ENCODE assay signal across 9 mouse cellular contexts in genomic region chr14:12346865-12347600, GRCm38 (mm10). TPM values are rescaled to one million over a fixed set of nuclear protein-coding genes. Genes with fewer than 3 reads are reported as not detected.
DNase-seq lines count a peak whose midpoint lies in the region; ATAC-seq lines count a peak whose summit lies in the region.
"Had no signal": no experiment of that assay in that cellular context is flagged by ENCODE, and none has a peak within 500 bp of the region (broad histone marks: within the 10 kb centered on the region; RNA-seq: fewer than 3 reads in every experiment).

No protein-coding gene starts in this region.

- H3K4me1 ChIP-seq in heart, embryonic 11.5 days (ENCODE audit: control insufficient read depth, insufficient read depth, low read length) = peaks cover 9% of the 10 kb centered on the region; the same call in 1 of the 2 replicates
- peaks cover 68% of the 10 kb centered on the region for H3K4me1 ChIP-seq in forebrain, embryonic 13.5 days

- ATAC-seq in heart, embryonic 11.5 days (replicated peaks; ENCODE audit: insufficient number of reproducible peaks, low FRiP score, low TSS enrichment) = no peak
- ATAC-seq in forebrain, embryonic 13.5 days = peak; percentile 28; the same call in 1 of the 2 replicates

- no peaks in the 10 kb centered on the region for H3K36me3 ChIP-seq in heart, embryonic 11.5 days (ENCODE audit: control insufficient read depth, insufficient read depth, low read length)
- H3K36me3 ChIP-seq in forebrain, embryonic 13.5 days (ENCODE audit: poor library complexity, severe bottlenecking) = peaks cover 6% of the 10 kb centered on the region; the same call in 1 of the 2 replicates
- no peaks in the 10 kb centered on the region for H3K36me3 ChIP-seq in macrophage (ENCODE audit: inconsistent target)

- H3K79me2 ChIP-seq in macrophage (ENCODE audit: inconsistent target) = no peaks in the 10 kb centered on the region

- no peaks in the 10 kb centered on the region for H3K9me3 ChIP-seq in heart, embryonic 11.5 days (replicated peaks; ENCODE audit: control insufficient read depth, low read length)
- no peaks in the 10 kb centered on the region for H3K9me3 ChIP-seq in forebrain, embryonic 13.5 days (replicated peaks)

- no peak overlapping the region for H3K27ac ChIP-seq in heart, embryonic 11.5 days (ENCODE audit: low read depth, low read length)
- peak overlapping the region; percentile 97 for H3K27ac ChIP-seq in forebrain, embryonic 13.5 days
- H3K27ac ChIP-seq in macrophage = no peak overlapping the region

- no peak overlapping the region for H3K9ac ChIP-seq in heart, embryonic 11.5 days (ENCODE audit: low read depth, low read length)
- peak overlapping the region; percentile 92 for H3K9ac ChIP-seq in forebrain, embryonic 13.5 days

- no peak for DNase-seq in heart, postnatal 36 days
- peak; percentile 25 for DNase-seq in R1 (ENCODE audit: low read depth, low spot score)
- no peak for DNase-seq in thymus, postnatal 14 days
- no peak for DNase-seq in ovary, postnatal 10 days (ENCODE audit: low spot score)
- DNase-seq in cerebellum, postnatal 36 days = no peak
- DNase-seq: adrenal gland, postnatal 14 days had no signal

- intact Hi-C loops in heart, postnatal 36 days (cut with DNase I) = no loop called here

- H3K27me3 ChIP-seq in heart, embryonic 11.5 days (ENCODE audit: control insufficient read depth, insufficient read depth, low read length) = peaks cover 97% of the 10 kb centered on the region
- H3K27me3 ChIP-seq in forebrain, embryonic 13.5 days = peaks cover 96% of the 10 kb centered on the region

- 2% methylated on average over 26 of the region's 26 CpGs for whole genome bisulfite sequencing in heart, embryonic 11.5 days (ENCODE audit: insufficient replicate concordance)
- WGBS in forebrain, embryonic 13.5 days = 1% methylated on average over 26 of the region's 26 CpGs
- WGBS in macrophage (ENCODE audit: missing documents) = 5% methylated on average over 25 of the region's 26 CpGs

- H3K4me2 ChIP-seq in heart, embryonic 11.5 days = peak overlapping the region; percentile 61
- H3K4me2 ChIP-seq in forebrain, embryonic 13.5 days = peak overlapping the region; percentile 60

- peak overlapping the region; percentile 33 for H3K4me3 ChIP-seq in heart, embryonic 11.5 days (ENCODE audit: low read depth, low read length)
- peak overlapping the region; percentile 61 for H3K4me3 ChIP-seq in forebrain, embryonic 13.5 days
- H3K4me3 ChIP-seq in macrophage (ENCODE audit: inconsistent target) = peak overlapping the region; percentile 1; the same call in 1 of the 2 replicates

RNA-seq across cellular contexts. Expression of gene Fezf2, which starts 1.0 kb away (rescaled TPM):
- polyA plus RNA-seq in heart, embryonic 11.5 days (2014; fragmentation: Nextera tagmentation; extraction: Ambion mirVana) = 0.14 TPM in 1 of 2 replicates, not detected in the other
- not detected for total RNA-seq in heart, postnatal 36 days (2021)
- polyA plus RNA-seq in forebrain, embryonic 13.5 days (2015; fragmentation: Nextera tagmentation; extraction: Ambion mirVana) = 56.3 and 65.2 TPM in 2 replicates
- total RNA-seq in macrophage (2018; cell fraction: chromatin; rRNA removed) = not detected
- total RNA-seq in macrophage (2018; cell fraction: cytosol; rRNA removed) = not detected
- not detected for total RNA-seq in macrophage (2018; cell fraction: nucleus; rRNA removed)
- polyA plus RNA-seq in macrophage (2018) = not detected in 3 replicates
- total RNA-seq: adrenal gland, postnatal 14 days had no signal

Comparison
In these comparisons a context has a peak if more than half of its experiments do, and no peak if none do; other contexts are left out.
1. H3K4me3 ChIP-seq: peak in every context shown above with its lines; median percentile 61 in forebrain, embryonic 13.5 days; 33 in heart, embryonic 11.5 days; 1 in macrophage.
2. RNA of gene Fezf2, which starts 1.0 kb away (polyA plus RNA-seq): 56.3 to 65.2 TPM in forebrain, embryonic 13.5 days; 0.14 TPM in heart, embryonic 11.5 days and not detected in macrophage; every median in the first group is over 10 times any median in the second.